Mouse (Mus musculus): ENCODE results near the gene Mitd1. TPM values are rescaled to one million over a fixed set of nuclear protein-coding genes. Genes with fewer than 3 reads are reported as not detected.

Gene Mitd1
- polyA plus RNA-seq, 1 experiment from 2014 or later: 29.1 TPM

DNA sequence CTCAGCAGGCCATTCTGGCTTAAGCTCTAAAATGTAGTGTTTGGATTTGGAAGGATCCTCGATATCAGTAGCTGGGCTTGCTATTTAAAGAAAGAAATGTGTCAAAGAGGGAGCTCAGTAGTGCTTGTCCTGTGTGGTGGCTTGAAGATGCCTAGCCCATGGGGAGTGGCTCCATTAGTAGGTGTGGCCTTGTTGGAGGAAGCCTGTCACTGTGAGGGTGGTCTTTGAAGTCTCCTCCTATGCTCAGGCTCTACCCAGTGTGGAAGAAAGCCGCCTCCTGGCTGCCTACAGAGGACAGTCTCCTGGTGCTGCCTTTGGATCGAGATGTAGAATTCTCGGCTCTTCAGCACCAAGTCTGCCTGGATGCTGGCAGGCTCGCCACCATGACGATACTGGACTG is 10.1 kb upstream of the Mitd1 start:
- Histone ChIP-seq H3K36me3 (ENCODE audit: control insufficient read depth, insufficient read depth, low read length) (peaks cover 41% of the 10 kb centered on the region), H3K27me3 (replicated peaks; ENCODE audit: control insufficient read depth, insufficient read depth, low read length) (no peaks in the 10 kb centered on the region), H3K4me1 (replicated peaks; ENCODE audit: control insufficient read depth, insufficient read depth, low read length) (no peaks in the 10 kb centered on the region), H3K9me3 (ENCODE audit: control insufficient read depth, low read length) (no peaks in the 10 kb centered on the region), H3K4me3 (ENCODE audit: low read depth, low read length) (no peak overlapping the region), H3K27ac (ENCODE audit: low read depth) (no peak overlapping the region), H3K9ac (ENCODE audit: low read length) (no peak overlapping the region), H3K4me2 (ENCODE audit: low read length) (no peak overlapping the region)
- ATAC-seq (replicated peaks; ENCODE audit: low FRiP score, low TSS enrichment, low read depth): no peak
- DNase-seq (ENCODE audit: low spot score): no peak
- 53% methylated on average over 6 of the region's 6 CpGs for WGBS

DNA sequence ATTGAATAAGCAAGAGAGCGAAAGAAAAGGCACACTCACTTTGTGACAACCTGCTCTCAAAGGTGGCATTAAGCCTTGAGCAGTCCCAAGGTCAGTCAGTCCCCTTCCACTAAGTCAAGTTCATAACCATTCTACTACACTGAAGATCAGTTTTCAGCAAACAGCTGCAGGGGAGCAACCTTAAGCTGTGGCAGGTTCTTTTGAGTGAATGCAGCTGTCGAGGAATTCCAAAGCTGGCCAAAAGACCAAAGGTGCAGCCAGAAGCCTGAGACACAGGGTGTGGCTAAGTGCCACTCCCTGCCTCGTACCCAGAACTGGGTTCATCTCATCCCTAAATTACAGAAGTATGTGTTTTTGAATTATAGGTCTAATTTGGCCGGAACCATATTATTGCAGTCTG is 9.6 kb upstream of the Mitd1 start:
- Histone ChIP-seq H3K9me3 (ENCODE audit: control insufficient read depth, low read length) (no peaks in the 10 kb centered on the region), H3K27ac (ENCODE audit: low read depth) (no peak overlapping the region), H3K4me1 (replicated peaks; ENCODE audit: control insufficient read depth, insufficient read depth, low read length) (no peaks in the 10 kb centered on the region), H3K4me2 (ENCODE audit: low read length) (no peak overlapping the region), H3K27me3 (replicated peaks; ENCODE audit: control insufficient read depth, insufficient read depth, low read length) (no peaks in the 10 kb centered on the region), H3K9ac (ENCODE audit: low read length) (no peak overlapping the region), H3K4me3 (ENCODE audit: low read depth, low read length) (no peak overlapping the region), H3K36me3 (ENCODE audit: control insufficient read depth, insufficient read depth, low read length) (peaks cover 46% of the 10 kb centered on the region)
- ATAC-seq (replicated peaks; ENCODE audit: low FRiP score, low TSS enrichment, low read depth) (no peak), DNase-seq (ENCODE audit: low spot score) (no peak)
- WGBS: 72% methylated on average over 4 of the region's 4 CpGs

DNA sequence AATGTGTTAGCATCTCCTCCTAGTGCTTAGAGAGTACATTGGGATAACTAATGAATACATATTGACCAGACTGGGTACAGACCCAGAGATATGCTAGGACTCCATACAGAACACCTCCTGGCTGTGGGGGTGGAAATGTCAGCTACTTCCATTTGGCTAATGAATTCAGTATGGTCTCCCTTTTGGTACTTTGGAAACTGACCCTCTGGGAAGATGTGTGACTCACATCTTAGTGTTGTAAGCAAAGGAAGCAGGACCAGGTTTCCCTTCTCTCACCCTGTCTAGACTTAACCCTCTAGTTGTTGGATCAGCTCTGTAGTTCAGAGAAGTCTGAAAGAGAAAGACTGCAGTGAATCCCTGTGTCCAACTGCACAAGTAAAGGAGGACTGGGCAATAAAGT is 4.4 kb upstream of the Mitd1 start:
- H3K9ac ChIP-seq (ENCODE audit: low read length): no peak overlapping the region
- no peak overlapping the region for H3K4me2 ChIP-seq (ENCODE audit: low read length)
- H3K9me3 ChIP-seq (ENCODE audit: control insufficient read depth, low read length): no peaks in the 10 kb centered on the region
- no peak for ATAC-seq (replicated peaks; ENCODE audit: low FRiP score, low TSS enrichment, low read depth)
- peaks cover 8% of the 10 kb centered on the region for H3K4me1 ChIP-seq (replicated peaks; ENCODE audit: control insufficient read depth, insufficient read depth, low read length)
- H3K27ac ChIP-seq (ENCODE audit: low read depth): no peak overlapping the region
- H3K4me3 ChIP-seq (ENCODE audit: low read depth, low read length): no peak overlapping the region
- DNase-seq (ENCODE audit: low spot score): no peak
- no peaks in the 10 kb centered on the region for H3K27me3 ChIP-seq (replicated peaks; ENCODE audit: control insufficient read depth, insufficient read depth, low read length)
- H3K36me3 ChIP-seq (ENCODE audit: control insufficient read depth, insufficient read depth, low read length): peaks cover 52% of the 10 kb centered on the region

DNA sequence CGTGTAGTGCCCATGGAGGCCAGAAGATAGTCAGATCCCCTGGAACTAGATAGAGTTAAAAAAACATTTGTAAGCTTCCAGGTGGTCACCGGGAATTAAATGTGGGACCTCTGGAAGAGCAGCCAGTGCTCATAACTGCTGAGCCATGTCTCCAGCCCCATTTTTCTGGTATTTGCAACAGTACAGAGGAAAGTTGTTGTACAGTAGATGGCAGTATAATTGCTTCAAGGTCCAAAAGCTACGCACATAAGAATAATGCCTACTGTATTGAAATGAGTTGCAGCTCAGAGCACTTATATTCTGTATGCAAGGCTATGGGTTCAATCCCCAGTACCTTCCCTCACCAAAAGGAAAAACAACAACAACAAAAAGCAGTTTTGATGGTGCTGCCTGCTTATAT is 1.2 kb upstream of the Mitd1 start:
- Histone ChIP-seq H3K4me2 (ENCODE audit: low read length) (peak overlapping the region; percentile 89), H3K4me3 (ENCODE audit: low read depth, low read length) (peak overlapping the region; percentile 83), H3K27me3 (replicated peaks; ENCODE audit: control insufficient read depth, insufficient read depth, low read length) (no peaks in the 10 kb centered on the region), H3K9me3 (ENCODE audit: control insufficient read depth, low read length) (no peaks in the 10 kb centered on the region), H3K4me1 (replicated peaks; ENCODE audit: control insufficient read depth, insufficient read depth, low read length) (peaks cover 15% of the 10 kb centered on the region), H3K9ac (ENCODE audit: low read length) (peak overlapping the region; percentile 52), H3K36me3 (ENCODE audit: control insufficient read depth, insufficient read depth, low read length) (peaks cover 24% of the 10 kb centered on the region), H3K27ac (ENCODE audit: low read depth) (no peak overlapping the region)
- WGBS: 67% methylated on average over 3 of the region's 3 CpGs
- DNase-seq (ENCODE audit: low spot score) (no peak), ATAC-seq (replicated peaks; ENCODE audit: low FRiP score, low TSS enrichment, low read depth) (no peak)

DNA sequence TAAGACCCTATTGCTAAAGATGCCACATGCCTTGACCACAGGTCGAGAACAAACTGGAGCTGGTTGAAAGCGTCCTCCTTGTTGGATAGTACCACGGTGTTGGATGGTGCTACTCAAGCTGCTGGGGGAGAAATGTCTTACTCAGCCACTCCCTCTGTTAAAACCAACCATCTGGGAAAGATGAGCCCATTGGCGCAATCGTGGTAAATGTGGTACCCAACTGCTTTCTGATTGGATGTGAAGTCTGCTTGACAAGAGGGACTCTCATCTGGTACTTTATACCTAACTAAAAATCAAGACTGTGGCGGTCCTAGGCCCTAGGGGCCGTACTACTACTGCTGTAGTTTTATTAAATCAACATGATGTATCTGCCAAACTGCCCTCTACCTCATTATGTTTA is 1.0 kb downstream of the Mitd1 start:
- H3K4me1 ChIP-seq (replicated peaks; ENCODE audit: control insufficient read depth, insufficient read depth, low read length): peaks cover 15% of the 10 kb centered on the region
- DNase-seq (ENCODE audit: low spot score) (no peak), ATAC-seq (replicated peaks; ENCODE audit: low FRiP score, low TSS enrichment, low read depth) (no peak)
- 82% methylated on average over 7 of the region's 7 CpGs for WGBS
- peak overlapping the region; percentile 83 for H3K4me3 ChIP-seq (ENCODE audit: low read depth, low read length)
- H3K9ac ChIP-seq (ENCODE audit: low read length): peak overlapping the region; percentile 52
- no peaks in the 10 kb centered on the region for H3K9me3 ChIP-seq (ENCODE audit: control insufficient read depth, low read length)
- peak overlapping the region; percentile 89 for H3K4me2 ChIP-seq (ENCODE audit: low read length)
- no peaks in the 10 kb centered on the region for H3K27me3 ChIP-seq (replicated peaks; ENCODE audit: control insufficient read depth, insufficient read depth, low read length)
- peaks cover 6% of the 10 kb centered on the region; the same call in 1 of the 2 replicates for H3K36me3 ChIP-seq (ENCODE audit: control insufficient read depth, insufficient read depth, low read length)
- no peak overlapping the region; the same call in 1 of the 2 replicates for H3K27ac ChIP-seq (ENCODE audit: low read depth)

DNA sequence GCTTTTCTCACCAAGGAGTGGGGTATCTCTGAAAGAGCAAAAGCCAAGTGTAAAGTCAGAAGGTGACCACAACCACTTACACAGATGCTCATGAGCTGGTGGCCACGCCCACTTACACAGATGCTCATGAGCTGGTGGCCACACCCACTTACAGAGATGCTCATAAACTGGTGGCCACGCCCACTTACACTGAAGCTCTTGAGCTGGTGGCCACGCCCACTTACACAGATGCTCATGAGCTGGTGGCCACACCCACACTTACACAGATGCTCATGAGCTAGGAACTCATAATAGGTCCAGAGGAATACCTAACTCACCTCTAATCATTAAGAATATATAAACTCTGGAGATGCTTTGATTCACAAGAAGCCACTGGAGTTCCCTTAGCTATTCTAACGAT is 5.8 kb downstream of the Mitd1 start:
- Histone ChIP-seq H3K27me3 (replicated peaks; ENCODE audit: control insufficient read depth, insufficient read depth, low read length) (no peaks in the 10 kb centered on the region), H3K9ac (ENCODE audit: low read length) (no peak overlapping the region), H3K4me1 (replicated peaks; ENCODE audit: control insufficient read depth, insufficient read depth, low read length) (peaks cover 5% of the 10 kb centered on the region; the same call in 1 of the 2 replicates), H3K27ac (ENCODE audit: low read depth) (no peak overlapping the region), H3K9me3 (ENCODE audit: control insufficient read depth, low read length) (no peaks in the 10 kb centered on the region), H3K4me2 (ENCODE audit: low read length) (no peak overlapping the region), H3K36me3 (ENCODE audit: control insufficient read depth, insufficient read depth, low read length) (peaks cover 40% of the 10 kb centered on the region), H3K4me3 (ENCODE audit: low read depth, low read length) (no peak overlapping the region)
- DNase-seq (ENCODE audit: low spot score) (no peak), ATAC-seq (replicated peaks; ENCODE audit: low FRiP score, low TSS enrichment, low read depth) (no peak)
- WGBS: 71% methylated on average over 4 of the region's 4 CpGs

DNA sequence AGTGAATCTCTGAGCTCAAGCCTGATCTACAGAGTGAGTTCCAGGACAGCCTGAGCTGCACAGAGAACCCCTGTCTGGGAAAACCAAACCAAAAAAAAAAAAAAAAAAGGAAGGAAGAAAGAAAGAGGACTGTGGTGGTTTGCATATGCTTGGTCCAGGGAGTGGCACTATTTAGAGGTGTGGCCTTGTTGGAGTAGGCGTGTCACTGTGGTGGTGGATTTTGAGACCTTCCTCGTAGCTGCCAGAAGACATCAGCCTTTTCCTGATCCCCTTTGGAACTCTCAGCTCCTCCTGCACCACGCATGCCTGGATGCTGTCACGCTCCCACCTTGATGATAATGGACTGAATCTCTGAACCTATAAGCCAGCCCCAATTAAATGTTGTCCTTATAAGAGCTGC is 6.8 kb downstream of the Mitd1 start:
- H3K27ac ChIP-seq (ENCODE audit: low read depth): no peak overlapping the region
- no peak for DNase-seq (ENCODE audit: low spot score)
- H3K9ac ChIP-seq (ENCODE audit: low read length): no peak overlapping the region
- H3K27me3 ChIP-seq (replicated peaks; ENCODE audit: control insufficient read depth, insufficient read depth, low read length): no peaks in the 10 kb centered on the region
- H3K36me3 ChIP-seq (ENCODE audit: control insufficient read depth, insufficient read depth, low read length): peaks cover 51% of the 10 kb centered on the region
- H3K4me1 ChIP-seq (replicated peaks; ENCODE audit: control insufficient read depth, insufficient read depth, low read length): no peaks in the 10 kb centered on the region
- no peak for ATAC-seq (replicated peaks; ENCODE audit: low FRiP score, low TSS enrichment, low read depth)
- H3K9me3 ChIP-seq (ENCODE audit: control insufficient read depth, low read length): no peaks in the 10 kb centered on the region
- 93% methylated on average over 4 of the region's 4 CpGs for WGBS
- H3K4me3 ChIP-seq (ENCODE audit: low read depth, low read length): no peak overlapping the region
- H3K4me2 ChIP-seq (ENCODE audit: low read length): no peak overlapping the region

DNA sequence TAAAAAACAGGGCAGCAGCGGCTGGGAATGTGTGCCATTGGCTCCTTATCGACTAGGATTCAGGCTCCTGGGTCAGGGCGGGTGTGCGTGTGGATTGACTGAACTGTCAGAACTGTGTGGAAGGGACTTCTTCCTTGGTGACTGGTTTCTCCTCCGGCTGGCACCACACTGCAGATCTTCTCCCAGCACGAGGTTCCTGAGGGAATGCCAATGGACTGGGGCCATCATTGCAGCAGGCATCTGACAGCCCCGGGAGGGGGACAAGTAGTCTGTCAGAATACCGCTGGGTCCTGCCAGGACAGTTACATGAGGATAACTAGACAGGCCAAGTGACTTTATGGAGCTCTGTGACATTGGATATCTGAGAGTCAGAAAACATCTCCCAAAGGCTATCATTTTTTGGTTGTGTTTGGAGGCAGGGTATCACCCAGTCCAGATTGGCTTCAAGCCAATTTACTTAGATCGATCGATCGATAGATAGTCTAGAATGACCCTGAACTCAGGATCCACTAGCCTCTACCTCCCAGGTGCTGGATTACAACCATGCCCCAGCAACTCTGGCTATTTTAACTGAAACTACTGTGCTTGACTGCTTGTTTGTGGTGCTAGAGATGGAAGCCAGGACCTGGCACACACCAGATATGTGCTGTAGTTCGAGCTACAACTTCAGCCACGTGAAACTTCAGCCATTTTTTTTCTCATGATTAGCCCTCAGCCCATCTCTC is 12.3 kb downstream of the Mitd1 start:
- no peak overlapping the region for H3K27ac ChIP-seq (ENCODE audit: low read depth)
- 94% methylated on average over 13 of the region's 13 CpGs for WGBS
- H3K27me3 ChIP-seq (replicated peaks; ENCODE audit: control insufficient read depth, insufficient read depth, low read length): no peaks in the 10 kb centered on the region
- H3K9me3 ChIP-seq (ENCODE audit: control insufficient read depth, low read length): peaks cover 7% of the 10 kb centered on the region; the same call in 1 of the 2 replicates
- H3K4me2 ChIP-seq (ENCODE audit: low read length): no peak overlapping the region
- H3K36me3 ChIP-seq (ENCODE audit: control insufficient read depth, insufficient read depth, low read length): peaks cover 72% of the 10 kb centered on the region
- H3K4me3 ChIP-seq (ENCODE audit: low read depth, low read length): no peak overlapping the region
- 0 out of 2 replicates have a peak, but pooled peaks cover 2% of the 10 kb centered on the region for H3K4me1 ChIP-seq (replicated peaks; ENCODE audit: control insufficient read depth, insufficient read depth, low read length)
- H3K9ac ChIP-seq (ENCODE audit: low read length): no peak overlapping the region
- no peak for ATAC-seq (replicated peaks; ENCODE audit: low FRiP score, low TSS enrichment, low read depth)
- no peak for DNase-seq (ENCODE audit: low spot score)

DNA sequence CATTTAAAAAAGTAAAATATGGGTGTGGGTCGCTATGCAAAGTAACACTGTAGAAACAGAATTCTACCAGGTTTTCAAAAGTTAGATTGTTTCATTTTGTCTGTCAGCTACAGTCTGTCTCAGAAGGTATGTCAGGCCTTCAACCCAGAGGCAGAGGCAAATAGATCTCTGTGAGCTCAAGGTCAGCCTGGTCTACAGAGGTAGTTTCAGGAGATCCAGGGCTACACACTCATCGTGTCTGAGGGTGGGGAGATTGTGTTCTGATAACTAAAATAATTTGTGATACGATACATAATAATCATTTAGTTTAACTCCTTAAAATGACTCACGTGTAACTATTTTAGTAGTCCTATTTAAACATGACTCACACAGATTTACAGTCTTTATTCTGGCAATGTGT is 17.1 kb downstream of the Mitd1 start:
- H3K4me1 ChIP-seq (replicated peaks; ENCODE audit: control insufficient read depth, insufficient read depth, low read length): peaks cover 5% of the 10 kb centered on the region; the same call in 1 of the 2 replicates
- H3K9ac ChIP-seq (ENCODE audit: low read length): no peak overlapping the region
- peaks cover 31% of the 10 kb centered on the region for H3K36me3 ChIP-seq (ENCODE audit: control insufficient read depth, insufficient read depth, low read length)
- ATAC-seq (replicated peaks; ENCODE audit: low FRiP score, low TSS enrichment, low read depth): no peak
- H3K4me2 ChIP-seq (ENCODE audit: low read length): peak overlapping the region; percentile 64
- no peak overlapping the region for H3K27ac ChIP-seq (ENCODE audit: low read depth)
- H3K4me3 ChIP-seq (ENCODE audit: low read depth, low read length): peak overlapping the region; percentile 56; the same call in 1 of the 2 replicates
- H3K27me3 ChIP-seq (replicated peaks; ENCODE audit: control insufficient read depth, insufficient read depth, low read length): no peaks in the 10 kb centered on the region
- 82% methylated on average over 4 of the region's 4 CpGs for WGBS
- no peak for DNase-seq (ENCODE audit: low spot score)
- peaks cover 7% of the 10 kb centered on the region; the same call in 1 of the 2 replicates for H3K9me3 ChIP-seq (ENCODE audit: control insufficient read depth, low read length)
